Mouse (Mus musculus) liver, postnatal 0 days (tissue): ENCODE results near the gene Bicc1.

Experiments used
- CTCF ChIP-seq: sonication (generic); IDR thresholded peaks from 2 replicates; pipeline ENCODE4 v1.5.1; 2016; ENCODE audit warnings: antibody characterized with exemption, low read depth
- EP300 ChIP-seq: IDR thresholded peaks from 2 replicates; pipeline ENCODE4 v1.6.1; 2016; ENCODE audit warnings: antibody characterized with exemption, low read depth, mild to moderate bottlenecking

DNA sequence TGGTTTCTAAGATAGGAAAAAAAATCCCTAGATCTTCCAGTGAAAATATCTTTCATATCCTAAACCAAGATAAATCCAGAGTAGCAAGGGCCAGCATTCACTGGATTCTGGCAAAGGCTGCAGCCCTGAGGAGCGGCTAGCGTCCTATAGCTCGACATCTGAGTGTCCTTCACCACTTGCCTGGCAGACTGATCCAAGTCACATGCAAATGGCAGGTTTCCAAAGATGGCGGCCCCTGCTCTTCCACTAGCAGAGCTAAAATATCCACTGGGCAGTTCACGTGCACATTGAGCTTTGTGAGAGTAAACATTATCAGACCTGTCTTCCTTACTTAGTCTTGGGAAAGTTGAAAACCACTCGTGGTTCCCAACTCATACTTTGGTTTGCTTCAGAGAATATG is 222.1 kb downstream of the Bicc1 start:
- TF ChIP-seq CTCF (no peak), EP300 (no peak)
